Mouse (Mus musculus): Measurements from ENCODE around the gene Pitpnm2. TPM values are rescaled to one million over a fixed set of nuclear protein-coding genes. Genes with fewer than 3 reads are reported as not detected.
A peak's percentile ranks its signal among the peaks of the same experiment; 100 is the strongest.
"Not testable (repeated sequence)": the region's sequence is repeated elsewhere in the genome, so short reads cannot be mapped to it uniquely, and the experiment has no call there.

Pitpnm2 gene
- 178 and 196 TPM in 2 replicates for polyA plus RNA-seq (2012; rRNA removed)

- no peak for TF ChIP-seq POLR2A (IDR thresholded peaks at IDR 0.05; ENCODE audit: extremely low read depth, insufficient read depth, low read length)
- no peak for TF ChIP-seq CTCF (IDR thresholded peaks at IDR 0.05; ENCODE audit: extremely low read depth, insufficient read depth, low read length)
- Histone ChIP-seq H3K4me1 (ENCODE audit: control insufficient read depth, insufficient read depth, low read length) (peaks cover 6% of the 10 kb centered on the region), H3K27ac (ENCODE audit: insufficient read depth, low read length) (peak within 1 kb of the TSS; percentile 80), H3K4me3 (ENCODE audit: insufficient read depth, low read length) (peak within 1 kb of the TSS; percentile 89)
These were observed at the start of gene Pitpnm2 for GRCm38 (mm10) chr5:124249614-124250591. Gene Pitpnm2 (minus strand): TSS chr5:124249760.

GRCm38 (mm10) chr5:124299307-124299706 lies 49.7 kb upstream of the Pitpnm2 start:
- not testable (repeated sequence) for H3K27ac ChIP-seq (ENCODE audit: insufficient read depth, low read length); H3K4me3 ChIP-seq (ENCODE audit: insufficient read depth, low read length); H3K4me1 ChIP-seq (ENCODE audit: control insufficient read depth, insufficient read depth, low read length)
- TF ChIP-seq CTCF (IDR thresholded peaks at IDR 0.05; ENCODE audit: extremely low read depth, insufficient read depth, low read length), result peak; percentile 62

- TF ChIP-seq POLR2A (IDR thresholded peaks at IDR 0.05; ENCODE audit: extremely low read depth, insufficient read depth, low read length) (no peak), CTCF (IDR thresholded peaks at IDR 0.05; ENCODE audit: extremely low read depth, insufficient read depth, low read length) (no peak)
- no peaks in the 10 kb centered on the region for H3K4me1 ChIP-seq (ENCODE audit: control insufficient read depth, insufficient read depth, low read length)
These were observed 46.9 kb upstream of the Pitpnm2 start for GRCm38 (mm10) chr5:124296475-124296874.

GRCm38 (mm10) chr5:124293967-124294366 lies 44.4 kb upstream of the Pitpnm2 start:
- no peak for TF ChIP-seq CTCF (IDR thresholded peaks at IDR 0.05; ENCODE audit: extremely low read depth, insufficient read depth, low read length)

More at GRCm38 (mm10) chr5:124296475-124296874, 46.9 kb upstream of the Pitpnm2 start:
- Histone ChIP-seq H3K27ac (ENCODE audit: insufficient read depth, low read length) (no peak overlapping the region), H3K4me3 (ENCODE audit: insufficient read depth, low read length) (no peak overlapping the region)

GRCm38 (mm10) chr5:124290216-124290615 lies 40.7 kb upstream of the Pitpnm2 start:
- Histone ChIP-seq H3K4me1 (ENCODE audit: control insufficient read depth, insufficient read depth, low read length) (peaks cover 5% of the 10 kb centered on the region), H3K4me3 (ENCODE audit: insufficient read depth, low read length) (no peak overlapping the region), H3K27ac (ENCODE audit: insufficient read depth, low read length) (peak overlapping the region; percentile 17; the same call in 1 of the 2 replicates)
- no peak for TF ChIP-seq CTCF (IDR thresholded peaks at IDR 0.05; ENCODE audit: extremely low read depth, insufficient read depth, low read length)
- TF ChIP-seq POLR2A (IDR thresholded peaks at IDR 0.05; ENCODE audit: extremely low read depth, insufficient read depth, low read length), result no peak

More at GRCm38 (mm10) chr5:124293967-124294366, 44.4 kb upstream of the Pitpnm2 start:
- H3K4me1 ChIP-seq (ENCODE audit: control insufficient read depth, insufficient read depth, low read length), result peaks cover 2% of the 10 kb centered on the region
- 0 out of 2 replicates have a peak overlapping the region, but pooled peaks have one; percentile 14 for H3K27ac ChIP-seq (ENCODE audit: insufficient read depth, low read length)
- no peak overlapping the region for H3K4me3 ChIP-seq (ENCODE audit: insufficient read depth, low read length)

- Histone ChIP-seq H3K27ac (ENCODE audit: insufficient read depth, low read length) (peak overlapping the region; percentile 85), H3K4me1 (ENCODE audit: control insufficient read depth, insufficient read depth, low read length) (peaks cover 5% of the 10 kb centered on the region), H3K4me3 (ENCODE audit: insufficient read depth, low read length) (no peak overlapping the region)
- TF ChIP-seq POLR2A (IDR thresholded peaks at IDR 0.05; ENCODE audit: extremely low read depth, insufficient read depth, low read length) (no peak), CTCF (IDR thresholded peaks at IDR 0.05; ENCODE audit: extremely low read depth, insufficient read depth, low read length) (no peak)
These were observed 38.2 kb upstream of the Pitpnm2 start for GRCm38 (mm10) chr5:124287616-124288247.

- Histone ChIP-seq H3K4me3 (ENCODE audit: insufficient read depth, low read length) (no peak overlapping the region), H3K4me1 (ENCODE audit: control insufficient read depth, insufficient read depth, low read length) (peaks cover 3% of the 10 kb centered on the region; the same call in 1 of the 2 replicates), H3K27ac (ENCODE audit: insufficient read depth, low read length) (no peak overlapping the region)
- TF ChIP-seq CTCF (IDR thresholded peaks at IDR 0.05; ENCODE audit: extremely low read depth, insufficient read depth, low read length), result peak; percentile 17; the same call in 1 of the 2 replicates
- TF ChIP-seq POLR2A (IDR thresholded peaks at IDR 0.05; ENCODE audit: extremely low read depth, insufficient read depth, low read length), result no peak
These were observed 34.8 kb upstream of the Pitpnm2 start for GRCm38 (mm10) chr5:124284330-124284729.

- Histone ChIP-seq H3K27ac (ENCODE audit: insufficient read depth, low read length) (no peak overlapping the region), H3K4me3 (ENCODE audit: insufficient read depth, low read length) (no peak overlapping the region), H3K4me1 (ENCODE audit: control insufficient read depth, insufficient read depth, low read length) (peaks cover 3% of the 10 kb centered on the region; the same call in 1 of the 2 replicates)
- TF ChIP-seq POLR2A (IDR thresholded peaks at IDR 0.05; ENCODE audit: extremely low read depth, insufficient read depth, low read length) (no peak), CTCF (IDR thresholded peaks at IDR 0.05; ENCODE audit: extremely low read depth, insufficient read depth, low read length) (no peak)
These were observed 33.3 kb upstream of the Pitpnm2 start for GRCm38 (mm10) chr5:124282854-124283253.

- no peak overlapping the region for H3K4me3 ChIP-seq (ENCODE audit: insufficient read depth, low read length)
- H3K27ac ChIP-seq (ENCODE audit: insufficient read depth, low read length), result no peak overlapping the region
- no peaks in the 10 kb centered on the region; the same call in 1 of the 2 replicates for H3K4me1 ChIP-seq (ENCODE audit: control insufficient read depth, insufficient read depth, low read length)
- TF ChIP-seq CTCF (IDR thresholded peaks at IDR 0.05; ENCODE audit: extremely low read depth, insufficient read depth, low read length), result no peak
- no peak for TF ChIP-seq POLR2A (IDR thresholded peaks at IDR 0.05; ENCODE audit: extremely low read depth, insufficient read depth, low read length)
These were observed 20.7 kb upstream of the Pitpnm2 start for GRCm38 (mm10) chr5:124270226-124270625.

All from cortical plate, adult 2 months (tissue).